Mouse (Mus musculus) lung, postnatal 4 days (tissue): ENCODE results near the gene Farp2.
"Not testable (repeated sequence)": the region's sequence is repeated elsewhere in the genome, so short reads cannot be mapped to it uniquely, and the experiment has no call there.

ENCODE experiments used
- DNase-seq, 2 experiments: peaks; one replicate each; pipeline ENCODE4 v3.0.0; 2021

Gene Farp2

DNA sequence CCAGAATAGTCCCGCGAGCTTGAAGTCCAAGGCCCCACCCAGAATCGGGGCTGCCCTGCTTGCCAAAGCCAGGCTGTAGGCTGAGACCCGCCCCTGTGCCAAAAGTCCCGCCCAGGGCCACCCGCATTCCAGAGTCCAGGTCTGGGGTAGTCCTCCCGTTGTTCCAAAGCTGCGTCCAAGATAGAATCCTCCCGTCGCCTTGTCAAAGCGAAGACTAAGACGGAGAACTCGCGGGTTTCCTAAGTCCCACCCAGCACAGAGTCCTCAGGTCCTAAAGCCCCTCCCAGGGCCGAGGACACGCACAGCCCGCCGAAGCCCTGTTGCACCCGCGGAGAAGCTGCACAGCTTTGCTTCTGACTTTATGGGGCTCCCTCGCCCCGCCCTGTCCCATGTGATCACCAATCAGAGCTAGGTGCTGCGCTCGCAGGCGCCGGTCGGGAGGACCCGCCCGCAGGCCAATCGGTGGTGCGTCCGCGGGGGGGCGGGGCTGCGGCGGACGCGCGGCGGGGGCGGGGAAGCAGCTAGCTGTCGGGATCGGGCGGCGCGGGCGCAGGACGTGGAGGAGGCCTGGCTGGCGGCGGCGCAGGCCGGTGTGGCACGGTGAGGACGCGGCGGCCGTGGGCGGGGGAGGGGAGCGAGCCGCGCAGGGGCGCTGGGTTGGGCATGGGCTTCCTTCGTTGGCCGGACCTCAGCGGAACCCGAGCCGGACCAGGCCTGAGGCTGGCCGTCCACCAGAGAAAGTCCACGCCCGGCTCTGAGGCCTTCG, at the start of gene Farp2:
TSS of gene Farp2 (plus strand) at position 495 of the 766 bp plus-strand sequence.
- DNase-seq, result peak; percentile 96 to 99

DNA sequence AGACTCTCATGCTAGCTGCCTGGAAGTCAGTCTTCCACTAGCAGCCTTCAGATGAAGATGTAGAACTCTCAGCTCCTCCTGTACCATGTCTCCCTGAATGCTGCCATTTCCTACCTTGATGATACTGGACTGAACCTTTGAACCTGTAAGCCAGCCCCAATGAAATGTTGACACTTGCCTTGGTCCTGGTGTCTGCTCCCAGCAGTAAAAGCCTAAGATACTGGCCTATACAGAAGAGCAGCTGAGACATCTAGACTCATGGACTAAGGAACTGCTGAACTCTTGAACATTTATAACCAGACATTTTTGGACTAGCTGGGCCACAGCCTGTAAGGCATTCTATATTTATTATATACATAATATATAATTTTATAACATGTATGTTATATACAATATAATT, 46.8 kb upstream of the Farp2 start:
- no peak for DNase-seq

DNA sequence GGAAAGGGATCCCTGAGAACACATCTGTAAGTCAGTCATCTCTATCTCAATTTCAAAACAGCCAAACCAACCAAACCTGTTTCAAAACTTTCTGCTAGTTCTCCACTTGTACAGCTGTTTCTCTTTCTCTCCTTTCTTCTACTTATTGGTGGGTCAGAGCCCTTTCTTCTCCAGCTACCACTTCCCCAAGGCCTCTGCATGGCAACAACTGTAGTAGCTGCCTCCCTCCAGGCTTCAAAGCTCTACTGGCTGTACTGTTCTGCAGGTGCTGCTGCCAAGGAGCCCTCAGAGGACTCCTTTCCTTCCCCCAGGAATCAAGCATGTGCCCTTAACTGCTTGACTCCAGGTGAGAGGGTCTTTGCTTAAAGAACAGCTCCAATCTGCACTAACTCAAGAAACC, 46.1 kb upstream of the Farp2 start:
- no peak for DNase-seq

DNA sequence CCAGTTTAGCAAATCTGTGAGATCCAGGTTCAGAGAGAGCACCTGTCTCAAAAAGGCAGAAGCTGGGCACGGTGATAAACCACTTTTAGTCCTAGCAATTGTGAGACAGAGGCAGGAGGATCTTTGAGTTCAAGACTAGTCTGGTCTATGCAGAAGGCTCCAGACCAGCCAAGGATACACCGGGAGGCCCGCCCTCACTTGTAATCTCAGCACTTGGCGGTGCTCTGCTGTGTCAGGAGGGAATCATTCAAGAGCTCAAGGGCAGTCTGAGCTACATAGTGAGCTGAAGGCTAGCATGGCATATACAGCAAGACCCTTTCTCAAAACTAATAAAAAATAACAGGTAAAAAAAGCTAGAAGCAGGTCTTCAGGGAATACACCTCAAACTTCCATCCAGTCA, 43.3 kb upstream of the Farp2 start:
- DNase-seq, result no peak

DNA sequence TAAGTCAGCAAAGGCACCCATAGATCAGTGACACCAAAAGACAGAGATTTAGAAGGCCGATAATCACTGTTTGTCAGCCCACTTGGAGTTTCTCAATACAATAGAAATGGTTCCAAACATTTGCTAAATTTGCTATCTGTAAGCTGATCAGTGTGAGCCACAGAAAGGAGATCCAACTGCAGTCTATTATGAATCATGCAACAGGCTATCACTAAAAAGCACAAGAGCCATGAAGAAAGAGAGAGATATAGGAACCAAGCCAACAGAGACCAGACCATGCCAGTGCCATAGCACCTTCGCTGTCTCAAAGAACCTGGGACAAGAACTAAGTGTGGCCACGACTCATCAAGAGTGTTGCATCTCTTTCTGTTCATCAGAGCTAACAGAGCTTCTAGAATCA, 36.2 kb upstream of the Farp2 start:
- no peak for DNase-seq

DNA sequence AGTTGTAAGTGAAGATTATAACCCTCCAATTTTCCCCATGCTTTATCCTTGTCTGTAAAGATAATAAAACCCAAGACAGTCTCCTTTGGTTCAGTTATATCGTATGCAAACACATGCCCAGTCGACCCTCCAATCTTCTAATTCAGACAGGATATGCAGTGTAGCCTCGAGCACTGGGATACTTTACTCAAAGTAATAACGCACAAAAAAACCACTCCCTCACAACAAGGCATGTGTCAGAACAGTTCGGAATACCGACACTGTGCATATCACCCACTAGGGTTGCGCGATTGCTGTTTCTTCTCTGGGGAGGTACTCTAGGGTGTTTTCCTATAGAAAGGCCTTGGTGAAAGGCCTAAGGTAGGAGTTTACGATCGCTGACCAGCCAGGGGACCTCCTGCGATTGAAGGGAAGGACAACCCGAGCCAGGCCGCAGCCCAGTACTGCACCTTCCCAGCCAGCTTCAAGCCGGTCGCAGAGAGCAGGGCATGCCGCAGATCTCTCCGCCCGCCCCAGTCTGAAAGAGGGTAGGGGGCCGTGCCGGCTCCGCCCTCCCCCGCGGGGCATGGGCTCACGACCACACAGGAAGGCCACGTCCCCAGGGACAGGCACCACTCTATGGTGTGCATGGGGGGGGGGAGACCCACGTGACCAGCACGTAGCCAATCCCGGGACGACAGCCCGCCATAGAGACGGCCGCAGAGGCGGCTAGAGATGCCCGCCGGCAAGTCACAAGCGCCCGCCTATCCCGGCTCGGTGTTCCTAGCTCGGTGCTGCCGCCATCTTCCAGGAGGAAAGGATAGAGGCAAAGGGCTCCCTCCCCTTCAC, 33.9 kb upstream of the Farp2 start:
- peak; percentile 99 to 100 for DNase-seq

DNA sequence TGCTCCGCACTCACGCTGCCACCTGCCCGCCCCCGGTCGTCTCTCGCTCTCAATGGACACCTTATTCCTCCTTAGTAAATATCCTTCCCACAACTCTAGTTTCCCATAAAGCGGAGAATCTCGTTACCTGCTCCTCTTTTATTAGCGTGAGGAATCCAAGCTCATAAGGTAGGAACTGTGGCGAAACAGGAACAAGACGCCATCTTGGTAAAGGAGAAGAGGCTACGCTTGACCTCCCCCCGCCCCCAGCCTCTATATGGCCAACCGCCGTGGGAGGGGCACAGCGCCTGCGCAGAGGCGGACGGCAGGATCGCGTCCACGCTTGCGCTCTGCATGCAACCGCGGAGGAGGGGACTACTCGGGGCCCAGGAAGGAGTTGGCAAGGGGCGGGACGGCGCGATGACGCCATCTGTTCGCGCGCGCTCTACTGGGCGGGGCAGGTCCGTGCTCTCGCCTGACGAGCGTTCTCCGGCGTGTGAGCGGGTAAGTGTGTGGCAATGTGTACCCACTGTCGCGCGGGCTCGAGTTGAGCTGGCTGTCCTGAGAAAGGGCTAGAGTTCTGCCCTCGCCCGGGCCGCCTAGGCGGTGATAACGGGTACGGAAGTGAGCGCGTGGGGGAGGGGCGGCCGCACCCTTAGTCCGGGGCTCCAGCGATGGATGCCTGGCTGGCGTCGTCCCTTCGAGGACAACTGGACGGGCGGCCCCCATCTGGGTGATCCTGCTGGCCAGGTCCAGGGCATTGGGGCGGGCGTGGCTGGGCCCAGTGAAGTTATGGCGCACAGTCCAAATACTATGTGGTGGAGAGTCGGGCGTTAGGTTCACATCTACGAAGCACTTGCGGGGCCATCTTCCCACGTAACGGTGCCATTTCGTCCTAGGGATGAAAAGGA, 33.0 kb upstream of the Farp2 start, which contains the start of gene Hdlbp:
TSS of gene Hdlbp (minus strand) at position 230 of the 890 bp plus-strand sequence.
- peak; percentile 100 for DNase-seq

DNA sequence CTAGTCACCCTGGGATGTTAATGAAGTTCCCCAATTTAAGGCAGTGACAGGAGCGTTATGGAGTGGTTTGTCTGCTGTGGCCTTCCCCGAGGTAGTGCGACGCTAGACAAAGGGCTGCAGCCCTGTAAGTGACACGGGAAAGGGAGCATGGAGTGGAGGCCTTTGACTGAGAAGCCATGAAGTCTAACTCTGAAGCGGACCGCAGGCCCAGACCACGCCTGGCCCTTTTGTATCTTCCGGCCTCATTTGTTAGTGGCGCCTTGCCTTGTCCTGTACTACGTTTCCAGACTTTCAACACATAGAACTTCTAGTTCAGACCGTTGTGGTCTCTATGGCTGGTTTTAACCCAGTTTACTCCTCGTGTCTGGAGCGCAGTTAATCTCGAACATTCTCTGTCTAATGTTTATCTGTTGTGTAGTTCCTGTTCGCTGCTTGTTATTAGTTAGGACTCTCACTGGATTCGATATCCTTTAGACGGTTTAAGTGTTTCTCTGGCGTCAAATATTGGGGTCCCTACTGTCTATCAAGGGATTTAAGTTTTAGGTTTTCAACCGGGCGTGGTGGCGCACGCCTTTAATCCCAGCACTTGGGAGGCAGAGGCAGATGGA, 32.3 kb upstream of the Farp2 start:
- DNase-seq, result peak; percentile 43 to 47

DNA sequence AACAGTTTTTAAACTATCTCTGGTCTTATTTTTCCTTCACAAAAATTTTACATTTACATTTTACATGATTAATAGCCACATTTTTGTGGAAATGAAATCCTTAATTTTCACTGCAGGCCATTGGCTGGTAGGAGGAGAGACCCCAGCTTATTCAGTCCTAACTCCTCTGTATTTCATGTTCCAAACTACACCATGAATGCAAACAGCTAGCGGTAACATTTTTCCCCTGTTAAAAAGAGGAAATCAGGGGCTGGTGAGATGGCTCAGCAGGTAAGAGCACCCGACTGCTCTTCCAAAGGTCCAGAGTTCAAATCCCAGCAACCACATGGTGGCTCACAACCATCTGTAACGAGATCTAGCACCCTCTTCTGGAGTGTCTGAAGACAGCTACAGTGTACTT, 25.6 kb upstream of the Farp2 start:
- DNase-seq, result not testable (repeated sequence)

DNA sequence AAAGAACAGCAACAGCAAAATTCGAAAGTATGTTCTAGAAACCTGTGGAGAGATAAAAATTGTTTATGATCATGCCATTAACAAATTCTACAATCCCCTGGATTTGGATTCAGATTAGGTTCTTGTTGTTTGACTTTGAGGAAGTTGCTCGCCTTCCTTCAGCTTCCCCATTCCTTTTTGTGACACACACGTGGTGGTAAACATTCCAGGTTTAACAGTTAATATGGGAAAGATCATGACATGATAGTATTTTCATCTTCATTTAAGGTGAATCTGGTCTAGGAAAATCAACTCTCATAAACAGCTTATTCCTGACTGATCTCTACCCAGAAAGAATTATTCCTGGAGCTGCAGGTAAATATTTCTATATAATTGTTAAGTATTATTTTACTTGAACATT, 16.6 kb upstream of the Farp2 start:
- no peak for DNase-seq

DNA sequence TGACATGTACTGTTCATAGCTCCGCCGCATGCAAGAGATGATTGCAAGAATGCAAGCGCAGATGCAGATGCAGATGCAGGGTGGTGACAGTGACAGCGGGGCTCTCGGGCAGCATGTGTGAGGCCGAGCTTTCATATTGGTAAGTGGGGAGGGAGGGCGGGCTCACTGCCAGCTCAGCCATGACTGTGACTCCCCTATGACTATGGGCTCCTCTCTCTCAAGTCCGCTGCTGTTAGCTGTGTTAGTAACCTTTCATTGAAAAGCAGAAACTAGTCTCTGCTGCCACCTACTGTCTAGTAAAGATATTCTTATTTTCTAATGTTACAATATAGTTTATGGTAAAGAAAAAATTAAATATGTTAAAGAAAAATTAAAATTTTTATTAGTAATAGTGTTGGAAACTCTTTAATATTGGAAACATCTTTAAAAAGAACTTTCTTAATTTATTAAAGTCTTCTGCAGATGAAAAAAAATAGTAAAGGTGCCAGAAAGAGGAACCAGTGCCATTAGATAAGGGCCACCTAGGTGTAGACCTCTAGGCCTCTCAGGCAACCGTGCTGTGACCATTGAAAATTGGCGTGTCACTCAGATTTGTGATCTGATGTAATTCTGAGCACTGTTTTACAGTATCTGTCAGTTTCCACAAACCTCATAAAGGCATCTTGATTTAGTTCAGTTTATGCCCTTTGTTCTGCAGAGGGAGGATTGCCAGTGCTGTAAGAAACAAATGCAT, 4.8 kb upstream of the Farp2 start:
- peak in 1 of 2 experiments; percentile 21 for DNase-seq

DNA sequence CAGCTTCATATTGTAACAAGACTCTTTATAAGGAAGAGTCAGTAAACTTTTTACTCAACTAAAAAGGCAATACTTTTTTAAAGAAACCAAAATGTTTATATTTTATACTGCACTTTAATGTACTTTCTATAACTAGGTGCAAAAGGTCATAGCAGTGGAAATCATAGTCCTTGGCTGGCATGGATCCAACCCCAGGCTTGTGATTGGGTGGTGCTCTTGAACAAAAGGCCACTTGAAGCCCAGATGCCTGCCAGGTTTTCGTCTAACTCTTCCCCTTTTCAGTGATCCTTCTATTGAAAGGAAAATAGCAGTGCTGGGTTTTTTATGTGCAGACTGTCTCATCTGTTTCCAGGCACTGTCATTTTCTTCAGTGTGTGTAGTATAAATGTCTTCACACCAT, 3.3 kb upstream of the Farp2 start:
- DNase-seq, result peak in 1 of 2 experiments; percentile 19

DNA sequence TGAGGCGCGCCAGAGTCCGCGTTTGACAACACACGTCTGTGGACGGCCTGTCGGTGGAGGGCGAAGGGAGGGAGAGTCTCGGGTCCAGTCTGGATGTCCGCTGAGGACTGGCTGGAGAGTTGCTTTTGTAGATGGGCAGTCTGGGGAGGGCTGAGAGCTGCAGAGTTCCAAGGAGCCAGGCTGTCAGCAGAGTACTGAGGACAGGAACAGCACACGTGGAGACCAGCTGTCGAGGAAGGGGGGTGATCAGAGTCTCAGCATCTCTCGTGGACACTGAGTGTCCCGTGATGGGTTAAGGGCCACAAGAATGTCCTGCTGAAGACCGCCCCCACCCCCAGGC, 442 bp downstream of the Farp2 start:
- no peak for DNase-seq

DNA sequence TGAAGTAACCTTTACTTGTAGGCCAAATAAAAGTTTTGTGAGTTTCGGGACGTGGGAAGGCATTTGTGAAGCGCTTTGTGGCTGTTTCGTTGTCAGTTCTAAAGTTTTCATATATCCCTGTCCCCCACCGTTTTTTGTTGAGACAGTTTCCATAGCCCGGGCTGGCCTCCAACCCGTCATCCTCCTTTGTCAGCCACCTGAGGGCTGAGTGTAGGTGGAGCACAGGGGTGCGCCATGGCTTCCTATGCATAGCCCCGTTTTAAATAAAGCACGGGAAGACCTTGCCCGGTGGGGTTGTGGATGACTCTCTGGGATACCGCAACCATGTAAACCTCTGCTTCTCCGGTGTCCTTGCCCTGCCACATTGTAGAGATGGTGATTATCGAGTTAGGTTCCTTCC, 1.3 kb downstream of the Farp2 start:
- no peak for DNase-seq

DNA sequence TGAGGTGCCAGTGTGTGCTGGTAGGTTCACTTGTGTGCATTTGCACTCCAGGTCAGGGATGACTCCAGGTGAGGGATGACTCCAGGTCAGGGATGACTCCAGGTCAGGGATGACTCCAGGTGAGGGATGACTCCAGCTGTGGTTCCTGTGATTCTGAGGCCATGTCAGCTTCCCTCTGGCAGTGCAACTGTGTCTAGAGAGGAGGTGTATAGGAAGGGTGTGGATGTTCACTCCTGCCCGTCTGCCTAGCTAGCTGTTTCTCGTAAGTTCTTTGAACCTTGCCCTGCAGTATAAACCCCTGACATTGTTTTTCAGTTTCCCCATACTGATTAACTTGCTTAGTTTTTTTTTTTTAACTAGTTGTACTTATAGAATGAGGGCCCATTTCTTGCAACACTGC, 9.6 kb downstream of the Farp2 start:
- DNase-seq, result no peak

DNA sequence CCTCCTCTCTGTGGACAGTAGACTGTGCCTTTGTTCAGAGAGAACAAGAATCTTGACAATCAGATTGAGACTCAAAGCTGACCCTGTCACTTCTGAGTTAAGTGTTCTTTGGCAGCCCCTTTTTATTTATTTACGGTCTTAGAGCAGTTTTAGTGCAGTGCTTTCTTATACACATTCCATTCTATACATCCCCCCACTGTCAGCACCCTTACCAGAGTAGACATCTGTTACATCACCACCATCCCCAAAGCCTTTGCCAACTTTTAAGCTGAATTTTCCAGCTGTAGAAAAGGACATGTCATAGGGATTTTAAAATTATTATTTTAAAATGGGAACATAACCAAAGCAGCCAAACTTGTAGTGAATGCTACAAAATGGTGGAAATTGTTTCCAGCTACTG, 10.4 kb downstream of the Farp2 start:
- DNase-seq, result no peak

DNA sequence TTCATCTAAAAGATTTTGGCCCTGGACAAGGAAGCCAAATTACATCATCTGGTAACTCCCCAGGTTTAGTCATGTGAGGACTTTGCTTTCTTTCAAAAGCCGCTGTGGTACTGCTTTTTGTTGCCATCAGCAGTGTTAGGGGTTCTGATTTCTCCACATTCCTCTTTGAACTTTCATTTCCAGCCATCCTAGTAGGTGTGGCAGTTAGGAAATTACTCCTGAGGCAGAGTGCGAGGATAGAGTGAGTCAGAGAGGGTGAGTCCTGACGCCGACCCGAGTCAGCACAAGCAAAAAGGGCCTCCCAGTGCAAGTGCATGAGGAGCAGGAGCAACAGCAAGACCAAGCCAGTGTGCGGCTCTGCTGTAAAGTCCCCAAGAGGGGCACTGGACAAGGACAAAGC, 17.9 kb downstream of the Farp2 start:
- DNase-seq, result no peak

DNA sequence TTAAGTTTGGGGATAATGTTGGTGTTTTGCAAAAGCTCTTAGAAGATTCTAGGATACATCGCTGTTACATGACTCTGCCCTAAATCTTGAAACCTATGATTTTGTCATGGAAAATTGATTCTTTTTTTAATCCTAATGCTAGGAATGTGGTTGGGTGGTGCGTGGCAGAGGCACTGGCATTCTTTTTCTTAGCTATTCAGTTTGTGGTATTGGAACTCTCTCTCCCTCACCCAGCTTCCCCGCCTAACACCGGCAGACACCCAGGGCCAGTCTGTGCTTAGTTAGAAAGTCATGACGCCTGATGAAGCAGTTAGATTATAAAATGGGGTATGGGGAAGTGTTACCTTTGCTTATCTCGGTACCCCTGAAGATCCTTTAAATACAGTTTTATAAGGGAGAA, 25.3 kb downstream of the Farp2 start:
- no peak for DNase-seq

DNA sequence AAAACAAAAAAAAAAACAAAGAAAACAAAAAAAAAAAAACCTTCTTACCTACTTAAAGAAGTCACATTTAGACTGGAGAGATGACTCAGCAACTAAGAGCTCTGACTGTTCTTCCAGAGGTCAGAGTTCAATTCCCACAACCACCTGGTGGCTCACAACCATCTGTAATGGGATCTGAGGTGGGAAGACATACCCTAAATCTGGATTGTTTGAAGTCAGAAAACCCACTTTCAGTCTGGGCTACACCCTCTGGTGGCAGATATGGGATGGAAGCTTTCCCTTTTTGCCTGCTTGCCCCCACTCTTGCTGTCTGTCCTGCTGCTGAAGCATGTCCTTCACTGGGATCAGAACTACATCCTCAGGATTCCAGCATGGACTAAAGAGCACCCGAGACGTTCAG, 31.3 kb downstream of the Farp2 start:
- no peak for DNase-seq

DNA sequence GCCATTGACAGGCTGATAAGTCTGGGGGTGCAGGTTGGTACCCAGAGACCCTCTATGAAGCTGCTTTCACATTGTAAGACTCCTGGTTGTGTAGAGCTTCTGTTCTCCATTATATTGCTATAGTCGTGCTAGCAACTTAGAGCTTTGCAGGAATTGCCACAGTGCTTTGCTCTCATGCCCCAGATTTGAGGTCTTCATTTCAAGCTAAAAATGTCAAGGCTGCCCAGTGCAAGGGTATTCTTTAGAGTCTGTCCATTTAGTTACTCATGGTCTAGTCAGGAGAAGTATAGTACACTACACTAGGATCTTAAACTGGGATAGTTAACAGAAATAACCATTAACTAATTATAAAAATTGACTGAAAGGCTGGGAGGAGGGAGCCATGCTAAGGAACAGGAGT, 35.4 kb downstream of the Farp2 start:
- no peak for DNase-seq

DNA sequence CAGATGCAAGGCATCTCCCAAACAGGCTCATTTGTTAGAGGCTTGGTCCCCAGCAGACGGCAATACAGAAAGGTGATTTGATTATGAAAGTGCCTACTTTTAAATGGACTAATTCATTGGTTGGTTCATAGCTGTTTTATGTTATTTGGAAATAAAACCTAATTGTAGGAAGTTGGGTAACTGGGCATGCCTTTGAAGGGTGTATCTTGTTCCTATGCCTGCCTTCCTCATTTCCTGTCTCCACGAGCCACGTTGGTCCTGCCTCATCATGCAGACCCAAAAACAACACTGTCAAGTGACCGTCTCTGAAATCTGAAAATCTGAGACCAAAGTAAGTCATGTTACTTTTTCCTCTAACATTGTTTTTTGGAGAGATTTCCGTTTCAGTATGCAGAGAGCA, 39.5 kb downstream of the Farp2 start:
- no peak for DNase-seq

DNA sequence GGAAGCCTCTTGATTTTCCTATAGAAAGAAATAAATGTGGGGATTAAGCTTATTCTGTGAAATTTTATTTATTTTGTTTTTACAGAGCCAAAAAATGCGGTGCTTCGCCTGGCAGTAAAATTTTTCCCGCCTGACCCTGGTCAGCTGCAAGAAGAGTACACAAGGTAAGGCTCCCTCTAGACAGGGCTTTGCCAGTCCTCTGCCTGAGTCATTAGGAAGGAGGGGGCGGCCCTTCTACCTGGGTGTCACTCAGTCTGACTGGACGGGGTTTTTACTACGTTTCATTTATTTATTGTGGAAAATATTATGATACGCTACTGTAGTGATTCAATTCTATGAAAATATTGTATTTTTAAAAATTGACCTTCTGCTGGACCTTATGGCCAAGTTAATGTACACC, 51.3 kb downstream of the Farp2 start:
- no peak for DNase-seq
